Comparison of ENCODE assay signal across 9 mouse cellular contexts in genomic region chr2:60800921-60801558, GRCm38 (mm10).
DNase-seq lines count a peak whose midpoint lies in the region; ATAC-seq and TF ChIP-seq lines count a peak whose summit lies in the region.
"Had no signal": no experiment of that assay in that cellular context is flagged by ENCODE, and none has a peak within 500 bp of the region (broad histone marks: within the 10 kb centered on the region; RNA-seq: fewer than 3 reads in every experiment).

No protein-coding gene starts in this region.

- ATAC-seq in megakaryocyte, adult 5-6 weeks (ENCODE audit: poor library complexity, severe bottlenecking): no peak
- 0 out of 2 replicates have a peak, but pooled peaks have one; percentile 20 for ATAC-seq in liver, embryonic 16.5 days (ENCODE audit: low read depth)
- no peak for ATAC-seq in erythroblast, adult 5-6 weeks (replicated peaks; ENCODE audit: low FRiP score, poor library complexity, severe bottlenecking)

- no peaks in the 10 kb centered on the region for H3K4me1 ChIP-seq in cerebellum, adult 2 months (ENCODE audit: control insufficient read depth, insufficient read depth, low read length)
- peaks cover 28% of the 10 kb centered on the region for H3K4me1 ChIP-seq in megakaryocyte, embryonic 14.5 days
- H3K4me1 ChIP-seq in liver, embryonic 16.5 days (ENCODE audit: control insufficient read depth, low read depth, low read length): peaks cover 9% of the 10 kb centered on the region

- TF ChIP-seq POLR2A in cerebellum, adult 2 months (IDR thresholded peaks at IDR 0.05; ENCODE audit: borderline replicate concordance, insufficient read depth, low read length): no peak

- H3K9ac ChIP-seq in liver, embryonic 16.5 days (ENCODE audit: low read depth, low read length): no peak overlapping the region

- no peak for DNase-seq in cerebellum, adult 2 months
- DNase-seq in cerebellum, adult 18-20 months: no peak
- DNase-seq in yolk sac, embryonic 10.5 days (ENCODE audit: low spot score): peak; percentile 27
- no peak for DNase-seq in spleen, postnatal 4 days (ENCODE audit: low spot score in 2 of 2)
- DNase-seq: kidney, postnatal 14 days had no signal

- H3K36me3 ChIP-seq in megakaryocyte, embryonic 14.5 days (replicated peaks; ENCODE audit: low read length): peaks cover 26% of the 10 kb centered on the region
- no peaks in the 10 kb centered on the region for H3K36me3 ChIP-seq in liver, embryonic 16.5 days (ENCODE audit: control insufficient read depth, insufficient read depth)

- 0 out of 2 replicates have a peak overlapping the region, but pooled peaks have one; percentile 21 for H3K4me2 ChIP-seq in liver, embryonic 16.5 days (ENCODE audit: low read depth, low read length)

- no peak overlapping the region for H3K27ac ChIP-seq in cerebellum, adult 2 months (ENCODE audit: insufficient read depth, low read length)
- peak overlapping the region; percentile 78 for H3K27ac ChIP-seq in liver, embryonic 16.5 days (ENCODE audit: low read length)

- peak overlapping the region; percentile 32 for H3K4me3 ChIP-seq in cerebellum, adult 2 months (replicated peaks; ENCODE audit: insufficient read depth, low read depth, low read length)
- peak overlapping the region; percentile 56 for H3K4me3 ChIP-seq in megakaryocyte, embryonic 14.5 days (replicated peaks)
- H3K4me3 ChIP-seq in liver, embryonic 16.5 days (ENCODE audit: low read depth, low read length): peak overlapping the region; percentile 18

- H3K9me3 ChIP-seq in megakaryocyte, embryonic 14.5 days: no peaks in the 10 kb centered on the region
- no peaks in the 10 kb centered on the region for H3K9me3 ChIP-seq in liver, embryonic 16.5 days (replicated peaks; ENCODE audit: control insufficient read depth, low read length)

- H3K27me3 ChIP-seq in cerebellum, adult 2 months (ENCODE audit: control insufficient read depth, insufficient read depth, low read length): no peaks in the 10 kb centered on the region
- no peaks in the 10 kb centered on the region for H3K27me3 ChIP-seq in megakaryocyte, embryonic 14.5 days (replicated peaks)
- H3K27me3 ChIP-seq in liver, embryonic 16.5 days (ENCODE audit: control insufficient read depth, insufficient read depth, low read depth, low read length): no peaks in the 10 kb centered on the region

- TF ChIP-seq CTCF in cerebellum, adult 2 months (IDR thresholded peaks at IDR 0.05; ENCODE audit: borderline replicate concordance, insufficient read depth, low read depth, low read length): no peak

- WGBS in cerebellum, adult 2 months: 26% methylated on average over 15 of the region's 15 CpGs
- 55% methylated on average over 15 of the region's 15 CpGs for WGBS in liver, embryonic 16.5 days (ENCODE audit: insufficient replicate concordance)
